Mouse (Mus musculus) kidney, adult 8-10 months (tissue): ENCODE measurements around the gene Slc24a1.
"Not testable (repeated sequence)": the region's sequence is repeated elsewhere in the genome, so short reads cannot be mapped to it uniquely, and the experiment has no call there.

Experiments
- DNase-seq, 2 experiments: peaks; one replicate each; pipeline ENCODE4 v3.0.0; 2022

Gene Slc24a1

GRCm38 (mm10) chr9:64951161-64951657 lies at the start of gene Slc24a1:
TSS of gene Slc24a1 (minus strand) at chr9:64951607.
- no peak for DNase-seq

- DNase-seq = not testable (repeated sequence)
These were observed 44.1 kb upstream of the Slc24a1 start for GRCm38 (mm10) chr9:64995464-64995863.

GRCm38 (mm10) chr9:64990291-64990690 lies 38.9 kb upstream of the Slc24a1 start:
- no peak for DNase-seq

- DNase-seq = no peak
These were observed 37.0 kb upstream of the Slc24a1 start for GRCm38 (mm10) chr9:64988443-64988842.

- no peak for DNase-seq
These were observed 36.2 kb upstream of the Slc24a1 start for GRCm38 (mm10) chr9:64987651-64988050.

- no peak for DNase-seq
These were observed 34.4 kb upstream of the Slc24a1 start for GRCm38 (mm10) chr9:64985807-64986206.

- no peak for DNase-seq
These were observed 33.8 kb upstream of the Slc24a1 start for GRCm38 (mm10) chr9:64985037-64985794.

GRCm38 (mm10) chr9:64981904-64982303 lies 30.5 kb upstream of the Slc24a1 start:
- no peak for DNase-seq

- DNase-seq = peak in 1 of 2 experiments; percentile 16
These were observed 29.1 kb upstream of the Slc24a1 start for GRCm38 (mm10) chr9:64980548-64980947.

GRCm38 (mm10) chr9:64960978-64961320 lies 9.5 kb upstream of the Slc24a1 start:
- DNase-seq = no peak

GRCm38 (mm10) chr9:64960117-64960977 lies 8.9 kb upstream of the Slc24a1 start, which contains the start of gene Ints14:
TSS of gene Ints14 (plus strand) at chr9:64960905.
- peak; percentile 94 to 97 for DNase-seq

GRCm38 (mm10) chr9:64957276-64957675 lies 5.9 kb upstream of the Slc24a1 start:
- DNase-seq = no peak

GRCm38 (mm10) chr9:64956337-64956736 lies 4.9 kb upstream of the Slc24a1 start:
- DNase-seq = no peak

- DNase-seq = no peak
These were observed 1.8 kb upstream of the Slc24a1 start for GRCm38 (mm10) chr9:64953190-64953589.

GRCm38 (mm10) chr9:64952055-64952454 lies 648 bp upstream of the Slc24a1 start:
- DNase-seq = no peak

GRCm38 (mm10) chr9:64947483-64948095 lies 3.8 kb downstream of the Slc24a1 start:
- no peak for DNase-seq

- no peak for DNase-seq
These were observed 7.4 kb downstream of the Slc24a1 start for GRCm38 (mm10) chr9:64943997-64944396.

- no peak for DNase-seq
These were observed 9.8 kb downstream of the Slc24a1 start for GRCm38 (mm10) chr9:64941650-64942049.

- DNase-seq = no peak
These were observed 10.6 kb downstream of the Slc24a1 start for GRCm38 (mm10) chr9:64940731-64941346.

- no peak for DNase-seq
These were observed 11.6 kb downstream of the Slc24a1 start for GRCm38 (mm10) chr9:64939790-64940189.

- DNase-seq = no peak
These were observed 12.1 kb downstream of the Slc24a1 start for GRCm38 (mm10) chr9:64939281-64939680.

- DNase-seq = no peak
These were observed 12.9 kb downstream of the Slc24a1 start for GRCm38 (mm10) chr9:64938535-64938934.

- no peak for DNase-seq
These were observed 13.9 kb downstream of the Slc24a1 start for GRCm38 (mm10) chr9:64937491-64937890.
